Mouse (Mus musculus) gastrocnemius, postnatal 14 days (tissue): ENCODE measurements at regions not wholly inside any gene's neighbourhood (a gene's known extent, or its start where the extent isn't known, plus 50 kb on each side); places are given as distances from the start of the nearest gene placed in this dataset.

Experiments used
- DNase-seq: peaks from one replicate; pipeline ENCODE4 v3.0.0; 2021; ENCODE audit warnings: mixed read lengths
- intact Hi-C: fragments of 180-260 bp; cut with DNase I; formaldehyde crosslinking; loops from one replicate; pipeline ENCODE4 v1.15.1; 2025; ENCODE audit warnings: low total_unique reads

GRCm38 (mm10) chr3:148066701-148067100 lies 923.7 kb downstream of the Adgrl2 start:
- intact Hi-C loops, result no loop called here
- DNase-seq, result no peak

DNA sequence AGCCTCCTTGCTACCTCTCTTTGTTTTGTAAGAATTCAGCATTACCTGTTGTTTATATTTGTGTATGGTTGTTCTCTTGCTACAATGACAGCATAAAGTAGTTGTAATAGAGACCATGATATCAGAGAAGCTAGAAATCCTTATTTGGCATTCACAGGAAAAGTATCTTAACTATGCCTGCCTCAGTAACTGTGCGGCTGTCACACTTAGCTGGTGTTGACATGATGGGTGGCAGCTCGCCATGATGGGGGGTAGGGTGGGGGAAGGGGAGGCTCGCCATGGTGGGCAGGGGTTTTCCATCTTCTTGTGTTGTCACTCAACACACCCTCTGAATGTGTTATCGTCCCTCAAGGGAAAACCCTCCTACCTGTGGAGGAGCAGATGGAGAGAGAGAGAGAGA lies 934.3 kb downstream of the Adgrl2 start:
- intact Hi-C loops, result no loop called here
- DNase-seq, result no peak

DNA sequence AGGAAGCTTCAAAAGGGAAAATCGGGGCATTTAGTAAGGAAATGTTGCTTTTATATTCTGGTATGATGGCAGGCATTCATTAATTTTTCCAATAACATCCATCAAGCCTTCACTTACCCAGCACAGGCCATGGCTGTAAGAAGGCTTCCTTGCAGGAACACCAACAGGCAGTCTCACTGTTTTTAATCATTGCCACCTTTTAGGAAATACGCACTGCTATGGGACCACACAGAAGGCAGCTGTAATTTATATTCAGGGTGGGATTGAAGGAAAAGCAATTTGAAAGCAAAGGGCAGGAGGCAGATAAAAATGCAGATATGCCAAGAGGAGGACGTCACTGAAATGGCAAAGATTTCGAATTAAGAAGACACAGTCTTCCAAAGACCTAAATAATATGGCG lies 937.8 kb downstream of the Adgrl2 start:
- no peak for DNase-seq
- intact Hi-C loops, result no loop called here

DNA sequence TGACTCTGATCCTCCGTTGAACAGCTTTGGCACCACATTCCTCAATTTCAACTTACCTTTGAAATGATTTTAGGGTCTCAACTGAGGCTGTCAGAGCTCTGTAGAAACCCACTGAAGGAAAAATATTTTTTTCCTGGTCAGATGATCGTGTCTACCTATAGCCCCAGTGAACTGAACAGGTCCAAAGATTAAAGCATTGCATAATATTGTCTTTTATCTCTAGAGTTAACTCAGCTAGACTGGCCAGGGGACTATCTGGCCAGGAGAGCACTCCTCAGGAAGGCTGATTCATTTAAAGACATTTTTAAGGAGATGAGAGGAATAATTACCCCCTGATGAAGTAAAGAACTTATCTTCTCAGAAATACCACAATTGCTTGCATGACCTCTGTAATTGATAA lies 942.1 kb downstream of the Adgrl2 start:
- DNase-seq, result no peak
- intact Hi-C loops, result no loop called here

- DNase-seq, result no peak
- intact Hi-C loops, result no loop called here
Measured at GRCm38 (mm10) chr3:148032532-148032931, 957.8 kb downstream of the Adgrl2 start.

DNA sequence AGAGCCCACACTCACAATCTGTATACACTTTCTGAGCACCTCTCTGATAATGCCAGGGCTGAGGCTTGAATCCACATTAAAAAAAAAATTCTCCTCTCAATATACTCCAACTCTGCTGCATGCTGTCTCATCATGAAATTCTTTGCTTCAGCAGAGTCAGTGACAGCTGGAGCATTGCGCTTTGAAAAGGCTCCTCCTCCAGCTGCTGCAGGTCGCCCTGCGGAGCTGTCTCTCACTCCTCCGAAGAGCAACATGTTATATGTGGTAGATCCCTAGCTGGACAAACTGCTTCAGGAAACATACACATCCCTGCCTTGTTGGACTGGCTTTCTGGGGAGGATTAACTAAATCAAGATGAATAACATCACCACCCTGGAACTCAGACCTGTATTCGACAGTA lies 984.5 kb downstream of the Adgrl2 start:
- DNase-seq, result no peak
- intact Hi-C loops, result no loop called here

GRCm38 (mm10) chr3:148004006-148004405 lies 986.3 kb downstream of the Adgrl2 start:
- DNase-seq, result no peak
- intact Hi-C loops, result no loop called here

DNA sequence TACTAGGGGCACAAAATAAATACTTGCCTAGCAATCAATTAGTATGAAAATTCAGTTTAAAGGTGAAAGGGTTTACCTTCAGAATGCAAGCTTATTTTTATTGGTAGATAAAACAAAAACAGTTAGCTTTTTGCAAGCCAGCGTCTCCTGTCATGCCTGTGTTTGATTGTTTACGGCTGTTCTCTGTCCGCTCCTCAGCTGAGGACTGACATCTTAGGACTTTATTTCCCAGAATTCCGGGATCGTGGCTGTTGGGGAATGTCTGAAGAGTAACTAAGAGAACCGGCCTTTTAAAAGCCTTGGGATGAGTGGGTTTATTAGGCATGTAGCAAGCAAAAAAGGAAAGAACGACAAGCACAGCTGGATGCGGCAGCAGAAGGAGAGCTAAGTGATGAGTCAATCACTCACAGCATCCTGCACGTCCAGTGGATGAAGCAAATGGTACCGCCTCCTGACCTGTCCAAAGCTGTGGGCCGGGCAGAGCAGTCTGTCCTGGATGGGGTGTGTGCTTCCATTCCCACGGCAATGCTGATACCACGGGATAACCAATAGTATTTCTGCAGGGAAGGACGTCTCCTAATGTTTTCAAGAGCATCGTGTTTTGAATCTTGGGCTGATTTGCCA lies 990.9 kb downstream of the Adgrl2 start:
- intact Hi-C loops, result no loop called here
- no peak for DNase-seq

DNA sequence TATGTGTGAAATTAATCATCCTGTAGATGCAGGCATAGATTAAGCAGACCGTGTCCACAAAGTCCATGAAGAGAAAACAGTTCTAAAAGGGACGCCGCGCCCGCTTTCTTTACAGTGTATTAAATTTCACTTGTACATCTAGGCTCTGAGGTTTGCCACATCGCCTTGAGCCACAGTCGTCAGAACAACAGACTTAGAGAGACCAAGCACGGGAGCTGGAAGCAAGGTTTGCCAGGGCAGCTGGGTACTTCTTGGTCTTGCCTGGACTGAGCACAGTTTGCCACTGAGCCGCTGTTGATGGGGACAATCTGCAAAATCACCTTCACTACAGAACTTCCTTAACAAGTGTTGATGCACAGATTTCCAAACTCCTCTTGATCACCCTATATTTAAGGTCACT lies 998.6 kb downstream of the Adgrl2 start:
- DNase-seq, result no peak
- intact Hi-C loops, result no loop called here

- intact Hi-C loops, result no loop called here
- no peak for DNase-seq
Measured at GRCm38 (mm10) chr3:147990831-147991230, 999.5 kb downstream of the Adgrl2 start.

DNA sequence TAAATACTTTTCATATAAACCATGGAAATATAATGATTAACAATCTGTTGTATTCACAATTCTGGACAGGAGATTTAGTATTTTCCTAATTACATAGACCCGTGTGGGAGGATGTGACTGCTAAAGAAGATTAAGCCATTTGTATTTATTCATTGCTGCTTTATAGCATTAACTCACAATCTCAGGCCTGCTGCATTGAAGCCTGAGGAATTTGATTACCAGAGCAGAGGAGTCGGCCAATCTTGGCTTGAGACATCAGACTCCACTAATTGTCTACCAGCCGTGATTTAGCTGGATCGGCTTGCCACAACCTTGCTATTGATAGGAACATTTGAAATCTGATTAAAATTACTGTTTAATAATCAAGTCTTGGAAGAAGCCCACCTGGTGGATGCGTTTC lies 1007.5 kb downstream of the Adgrl2 start:
- DNase-seq, result no peak
- intact Hi-C loops, result no loop called here

- intact Hi-C loops, result no loop called here
Measured at GRCm38 (mm10) chr3:147981621-147982020, 1008.7 kb downstream of the Adgrl2 start.

GRCm38 (mm10) chr3:147976579-147976978 lies 1013.8 kb downstream of the Adgrl2 start:
- intact Hi-C loops, result no loop called here
- DNase-seq, result no peak

More at GRCm38 (mm10) chr3:147981621-147982020, 1008.7 kb downstream of the Adgrl2 start:
- DNase-seq, result no peak

GRCm38 (mm10) chr3:147976069-147976468 lies 1014.3 kb downstream of the Adgrl2 start:
- intact Hi-C loops, result no loop called here
- no peak for DNase-seq

GRCm38 (mm10) chr3:147975500-147975899 lies 1014.9 kb downstream of the Adgrl2 start:
- intact Hi-C loops, result no loop called here
- no peak for DNase-seq

DNA sequence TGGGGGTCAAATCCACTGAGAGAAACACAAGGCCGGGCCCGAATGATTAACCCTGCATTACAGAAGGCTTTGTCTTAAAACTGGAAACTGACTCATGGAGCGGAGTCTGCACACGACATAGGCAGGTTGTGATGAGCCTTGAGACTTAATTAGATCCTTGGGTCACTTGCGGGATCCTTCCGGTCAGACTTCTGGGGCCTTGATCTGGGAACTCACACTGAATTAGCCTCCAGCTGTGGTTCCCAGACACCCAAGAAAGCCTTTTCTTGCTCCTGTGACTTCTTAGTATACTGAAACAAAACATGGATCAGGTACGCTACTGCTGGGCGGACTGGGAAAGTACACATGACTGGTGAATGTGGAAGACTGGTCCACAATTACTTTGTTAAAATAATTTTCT lies 1015.8 kb downstream of the Adgrl2 start:
- intact Hi-C loops, result no loop called here
- DNase-seq, result no peak

GRCm38 (mm10) chr3:147968271-147968670 lies 1022.1 kb downstream of the Adgrl2 start:
- intact Hi-C loops, result no loop called here
- no peak for DNase-seq

GRCm38 (mm10) chr3:147967866-147968265 lies 1022.5 kb downstream of the Adgrl2 start:
- DNase-seq, result no peak

DNA sequence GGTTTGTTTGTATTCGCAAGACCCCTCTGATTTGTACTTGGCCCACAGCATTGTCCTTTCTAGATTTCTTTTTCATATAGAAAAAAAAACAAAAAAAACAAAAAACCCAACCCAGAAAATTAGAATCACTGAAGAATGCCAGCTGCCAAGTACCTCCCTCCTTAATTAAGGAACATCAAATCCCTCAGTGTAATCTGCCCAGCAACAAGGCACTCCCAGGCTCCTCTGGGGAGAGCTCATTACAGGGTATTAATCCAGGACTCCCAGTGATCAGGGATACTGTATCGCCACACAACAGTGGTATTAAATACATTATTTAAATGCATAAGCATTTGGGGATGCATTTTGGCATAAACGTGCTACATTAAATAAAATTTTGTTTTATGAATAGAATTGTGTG lies 1023.1 kb downstream of the Adgrl2 start:
- intact Hi-C loops, result no loop called here
- no peak for DNase-seq

More at GRCm38 (mm10) chr3:147967866-147968265, 1022.5 kb downstream of the Adgrl2 start:
- intact Hi-C loops, result no loop called here

DNA sequence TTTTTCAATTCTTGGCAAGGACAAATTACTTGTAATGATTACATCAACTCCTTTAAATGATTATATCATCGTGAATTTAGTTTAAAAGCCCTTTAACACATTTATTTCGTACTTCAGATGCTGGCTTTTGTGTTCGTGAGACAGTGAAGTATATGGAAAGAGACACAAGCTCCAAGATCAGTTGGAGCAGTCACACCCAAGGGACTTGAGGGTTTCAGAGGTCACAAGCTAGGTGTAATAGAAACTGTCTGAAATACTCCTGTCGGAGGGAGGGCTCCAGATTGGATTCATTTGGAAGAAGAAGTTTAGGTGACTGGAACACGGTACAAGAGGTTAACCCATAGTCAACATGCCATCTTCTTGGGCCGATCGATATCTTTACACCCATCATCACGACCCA lies 1023.5 kb downstream of the Adgrl2 start:
- DNase-seq, result no peak
- intact Hi-C loops, result no loop called here

DNA sequence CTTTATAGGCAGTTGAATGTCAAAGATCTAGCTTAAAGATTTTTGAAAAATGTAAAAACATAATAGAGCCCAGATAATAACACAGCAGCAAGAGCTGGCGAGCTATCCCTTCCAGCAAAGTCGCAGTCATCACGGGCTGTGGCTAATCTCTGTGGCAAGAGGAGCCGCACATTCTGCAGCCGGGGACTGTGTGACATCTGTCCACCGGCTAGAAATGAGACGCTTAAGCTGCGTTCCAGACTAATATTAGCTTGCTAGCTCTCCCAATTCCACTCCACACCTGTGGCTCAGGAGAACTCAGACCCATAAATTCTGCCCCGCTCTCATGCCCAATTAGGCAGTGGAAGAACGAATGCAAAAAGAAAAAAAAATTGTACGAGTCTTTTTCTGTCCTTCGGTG lies 1024.0 kb downstream of the Adgrl2 start:
- DNase-seq, result peak; percentile 17
- intact Hi-C loops, result no loop called here
